Mouse (Mus musculus) megakaryocyte, embryonic 14.5 days (primary cell): Measurements from ENCODE around the gene Mapk10.

Source experiments
- FLI1 ChIP-seq: IDR thresholded peaks from 2 replicates; pipeline ENCODE4 v1.6.1; 2012; ENCODE audit warnings: low read length, inconsistent platforms, mixed read lengths
- GATA1 ChIP-seq: IDR thresholded peaks from 3 replicates; pipeline ENCODE4 v1.6.1; 2012; ENCODE audit warnings: mixed read lengths, low read length, inconsistent platforms, borderline replicate concordance

DNA sequence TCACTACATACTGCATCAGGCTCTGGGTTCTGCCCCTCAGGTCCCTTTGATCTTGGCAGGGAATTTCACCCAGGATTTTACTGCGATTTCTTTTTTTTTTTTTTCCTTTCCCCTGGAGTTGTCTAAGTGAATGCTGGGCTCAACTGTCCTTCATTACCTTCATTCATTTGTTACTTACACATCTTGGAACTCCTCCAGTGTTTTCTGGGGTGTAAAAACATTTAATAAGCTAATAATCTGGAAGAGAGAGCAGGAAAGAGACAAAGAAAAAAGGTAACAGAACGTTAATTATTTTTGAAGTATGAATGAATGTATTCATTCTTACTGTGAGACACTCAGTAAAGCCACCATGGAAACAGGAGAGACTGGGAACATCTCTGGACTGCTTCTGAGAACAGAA, 219.4 kb downstream of the Mapk10 start:
- TF ChIP-seq GATA1 (no peak), FLI1 (no peak)
